Mouse (Mus musculus) kidney, embryonic 14.5 days (tissue): Measurements from ENCODE around the gene Colq. TPM values are rescaled to one million over a fixed set of nuclear protein-coding genes. Genes with fewer than 3 reads are reported as not detected.

Experiments used
- ATAC-seq: fragments of 200-750 bp; cut with Nextera tagmentation; 2 replicates; pipeline ENCODE4 v1.8.0; 2017; ENCODE audit warnings: moderate number of reproducible peaks, mild to moderate bottlenecking, moderate TSS enrichment, moderate library complexity; ENCODE audit not compliant: low FRiP score, low TSS enrichment
- H3K27ac ChIP-seq: fragments of 300-500 bp; sonication (generic); 2 replicates; pipeline ENCODE4 v1.5.1; 2014; ENCODE audit warnings: low read depth, mild to moderate bottlenecking, low read length, moderate library complexity, mixed read lengths
- H3K27me3 ChIP-seq: fragments of 300-500 bp; sonication (generic); 2 replicates; pipeline ENCODE4 v1.6.1; 2014; ENCODE audit warnings: mild to moderate bottlenecking, low read length; ENCODE audit not compliant: control insufficient read depth, insufficient read depth
- H3K36me3 ChIP-seq: fragments of 300-500 bp; sonication (generic); 2 replicates; pipeline ENCODE4 v1.6.1; 2014; ENCODE audit warnings: low read length, mixed read lengths; ENCODE audit not compliant: control insufficient read depth, insufficient read depth
- H3K4me1 ChIP-seq: fragments of 300-500 bp; sonication (generic); 2 replicates; pipeline ENCODE4 v1.6.1; 2014; ENCODE audit warnings: low read length, mixed read lengths; ENCODE audit not compliant: control insufficient read depth, insufficient read depth
- H3K4me2 ChIP-seq: fragments of 300-500 bp; sonication (generic); replicated peaks from 2 replicates; pipeline ENCODE4 v1.6.1; 2014; ENCODE audit warnings: low read depth, mild to moderate bottlenecking, low read length
- H3K4me3 ChIP-seq: fragments of 300-500 bp; sonication (generic); 2 replicates; pipeline ENCODE4 v1.5.1; 2014; ENCODE audit warnings: mild to moderate bottlenecking, low read length
- H3K9ac ChIP-seq: fragments of 300-500 bp; sonication (generic); 2 replicates; pipeline ENCODE4 v1.6.1; 2014; ENCODE audit warnings: low read depth, mild to moderate bottlenecking, low read length, moderate library complexity
- H3K9me3 ChIP-seq: fragments of 300-500 bp; sonication (generic); 2 replicates; pipeline ENCODE4 v1.6.1; 2016; ENCODE audit warnings: low read length; ENCODE audit not compliant: control insufficient read depth
- WGBS: fragments of 180-500 bp; shearing (Covaris S2); extraction: QIAGEN DNeasy Blood & Tissue Kit; methylation state at CpG from one replicate; pipeline ENCODE4 v1.1.7; 2014; 5-methylcytosine and 5-hydroxymethylcytosine counted together
- polyA plus RNA-seq: library from polyadenylated mRNA; unstranded; fragments of >200 nt; fragmentation: Nextera tagmentation; extraction: Ambion mirVana; gene quantifications from 2 replicates; pipeline ENCODE4 v1.2.1, GENCODE M21; 2014

Colq gene
- polyA plus RNA-seq, 1 experiment from 2014 or later, result 3.2 TPM

DNA sequence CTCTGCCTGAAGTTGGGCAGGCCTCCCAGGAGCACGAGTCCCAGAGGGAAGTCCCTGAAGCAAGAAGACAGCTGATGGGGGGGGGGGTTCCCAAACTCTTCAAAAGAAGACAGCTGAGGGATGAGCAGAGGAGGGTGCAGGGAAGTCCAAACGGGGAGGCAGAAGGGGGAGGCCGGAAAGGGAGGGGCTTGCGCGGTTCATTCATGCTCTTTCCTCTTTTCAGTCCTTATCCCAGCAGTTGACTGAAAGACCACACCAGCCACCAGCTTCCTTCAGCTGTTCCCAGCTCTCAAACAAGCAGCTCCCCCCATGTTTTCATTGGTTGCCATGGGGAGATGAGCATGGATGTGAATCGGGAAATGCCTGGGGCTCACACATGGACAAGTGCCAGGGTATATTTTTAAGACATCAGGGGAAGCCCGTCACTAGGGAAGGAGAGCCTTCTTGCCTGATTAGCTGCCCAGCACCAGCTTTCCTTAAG, 22.0 kb downstream of the Colq start:
- no peaks in the 10 kb centered on the region for H3K9me3 ChIP-seq
- 56% methylated on average over 7 of the region's 7 CpGs for WGBS
- H3K4me1 ChIP-seq, result peaks cover 14% of the 10 kb centered on the region

GRCm38 (mm10) chr14:31565478-31566212, 25.5 kb downstream of the Colq start:
- Histone ChIP-seq H3K9ac (no peak overlapping the region), H3K36me3 (no peaks in the 10 kb centered on the region), H3K4me1 (peaks cover 18% of the 10 kb centered on the region), H3K4me2 (no peak overlapping the region), H3K27me3 (no peaks in the 10 kb centered on the region), H3K4me3 (no peak overlapping the region), H3K27ac (peak overlapping the region; percentile 77), H3K9me3 (no peaks in the 10 kb centered on the region)
- ATAC-seq, result no peak
- WGBS, result 28% methylated on average over 9 of the region's 9 CpGs

More for the DNA sequence above, 22.0 kb downstream of the Colq start:
- Histone ChIP-seq H3K27me3 (no peaks in the 10 kb centered on the region), H3K36me3 (no peaks in the 10 kb centered on the region), H3K27ac (no peak overlapping the region), H3K9ac (no peak overlapping the region), H3K4me3 (no peak overlapping the region), H3K4me2 (no peak overlapping the region)
- no peak for ATAC-seq

GRCm38 (mm10) chr14:31564452-31565179, 26.5 kb downstream of the Colq start:
- H3K4me3 ChIP-seq, result no peak overlapping the region
- peak; percentile 85 for ATAC-seq
- no peak overlapping the region for H3K4me2 ChIP-seq
- H3K9ac ChIP-seq, result no peak overlapping the region
- H3K9me3 ChIP-seq, result no peaks in the 10 kb centered on the region
- H3K4me1 ChIP-seq, result peaks cover 20% of the 10 kb centered on the region
- peak overlapping the region; percentile 77 for H3K27ac ChIP-seq
- no peaks in the 10 kb centered on the region for H3K36me3 ChIP-seq
- no peaks in the 10 kb centered on the region for H3K27me3 ChIP-seq
- WGBS, result 2% methylated on average over 6 of the region's 6 CpGs

DNA sequence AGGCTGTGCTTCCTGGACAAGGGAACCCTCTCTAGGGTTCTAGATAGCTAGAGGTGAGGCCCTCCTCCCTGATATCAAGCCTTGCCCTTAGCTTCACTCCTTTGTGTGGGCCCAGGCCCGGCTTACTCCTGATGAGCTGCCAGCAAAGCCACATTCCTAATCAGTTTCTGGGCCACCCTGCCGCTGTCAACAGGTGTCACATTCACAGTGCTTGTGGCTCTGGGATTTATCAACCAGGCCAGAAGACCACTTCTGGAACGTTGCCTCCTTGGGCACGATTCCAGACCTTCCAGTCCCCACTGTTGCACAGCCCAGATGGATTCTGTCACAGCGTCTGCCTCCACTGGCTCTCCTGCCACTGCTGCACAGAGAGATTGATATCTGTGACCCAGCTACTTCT, 30.3 kb downstream of the Colq start:
- Histone ChIP-seq H3K27ac (0 out of 2 replicates have a peak overlapping the region, but pooled peaks have one; percentile 1), H3K9ac (no peak overlapping the region), H3K36me3 (no peaks in the 10 kb centered on the region), H3K4me1 (peaks cover 26% of the 10 kb centered on the region), H3K9me3 (no peaks in the 10 kb centered on the region), H3K27me3 (no peaks in the 10 kb centered on the region), H3K4me2 (no peak overlapping the region), H3K4me3 (no peak overlapping the region)
- WGBS, result 23% methylated on average over 5 of the region's 5 CpGs
- ATAC-seq, result no peak

- no peaks in the 10 kb centered on the region for H3K9me3 ChIP-seq
- no peak overlapping the region for H3K4me2 ChIP-seq
- no peak overlapping the region for H3K27ac ChIP-seq
- H3K9ac ChIP-seq, result no peak overlapping the region
- peaks cover 11% of the 10 kb centered on the region; the same call in 1 of the 2 replicates for H3K4me1 ChIP-seq
- no peak for ATAC-seq
- no peak overlapping the region for H3K4me3 ChIP-seq
- 39% methylated on average over 5 of the region's 5 CpGs for WGBS
- H3K27me3 ChIP-seq, result no peaks in the 10 kb centered on the region
- no peaks in the 10 kb centered on the region for H3K36me3 ChIP-seq
Measured at GRCm38 (mm10) chr14:31559216-31559615, 31.9 kb downstream of the Colq start.

DNA sequence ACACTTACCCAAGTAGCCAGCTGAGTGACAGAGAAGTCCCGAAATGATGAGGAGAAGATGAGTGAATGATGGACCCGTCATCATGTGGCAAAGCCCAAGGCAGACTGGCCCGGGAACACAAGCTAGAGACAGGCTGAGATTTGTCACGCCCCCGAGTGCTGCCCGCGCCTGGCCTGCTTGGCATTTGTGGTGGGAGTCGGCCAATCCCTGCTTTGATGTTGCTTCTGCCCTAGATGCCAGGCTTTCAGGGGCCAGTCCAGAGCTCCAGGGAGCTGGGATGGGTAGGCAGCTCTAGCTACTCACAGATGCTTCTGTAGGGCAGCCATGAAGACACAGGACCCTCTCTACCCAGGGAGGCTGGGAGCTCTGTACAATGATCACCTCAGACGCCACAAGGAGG, 33.4 kb downstream of the Colq start:
- no peak overlapping the region for H3K9ac ChIP-seq
- H3K4me1 ChIP-seq, result peaks cover 11% of the 10 kb centered on the region; the same call in 1 of the 2 replicates
- H3K27me3 ChIP-seq, result no peaks in the 10 kb centered on the region
- H3K9me3 ChIP-seq, result no peaks in the 10 kb centered on the region
- no peak overlapping the region for H3K4me3 ChIP-seq
- H3K4me2 ChIP-seq, result no peak overlapping the region
- H3K27ac ChIP-seq, result no peak overlapping the region
- WGBS, result 37% methylated on average over 9 of the region's 9 CpGs
- no peaks in the 10 kb centered on the region for H3K36me3 ChIP-seq
- ATAC-seq, result no peak

DNA sequence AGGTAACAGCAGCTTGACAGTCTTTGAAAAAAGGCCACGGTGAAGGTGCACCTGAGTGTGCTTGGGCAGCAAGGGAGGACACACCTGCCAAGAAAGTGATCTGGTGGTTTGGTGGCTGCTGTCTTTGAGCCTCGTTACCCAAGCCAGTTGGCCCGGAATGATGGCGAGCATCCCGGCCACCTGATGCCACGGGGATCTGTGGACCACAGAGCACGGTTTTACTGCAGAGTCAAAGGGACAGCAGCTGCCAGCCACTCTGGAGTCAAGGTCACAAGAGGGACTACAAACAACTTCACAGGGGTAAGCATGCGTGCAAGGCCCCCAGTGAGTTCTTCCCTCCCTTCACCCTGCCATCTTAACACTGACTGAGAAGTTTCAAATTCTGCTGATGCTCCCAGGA, 33.9 kb downstream of the Colq start:
- H3K9ac ChIP-seq, result no peak overlapping the region
- no peaks in the 10 kb centered on the region for H3K9me3 ChIP-seq
- peaks cover 11% of the 10 kb centered on the region; the same call in 1 of the 2 replicates for H3K4me1 ChIP-seq
- 50% methylated on average over 8 of the region's 8 CpGs for WGBS
- ATAC-seq, result peak; percentile 44
- H3K27me3 ChIP-seq, result no peaks in the 10 kb centered on the region
- no peaks in the 10 kb centered on the region for H3K36me3 ChIP-seq
- H3K27ac ChIP-seq, result no peak overlapping the region
- H3K4me2 ChIP-seq, result no peak overlapping the region
- H3K4me3 ChIP-seq, result no peak overlapping the region

- ATAC-seq, result no peak
- Histone ChIP-seq H3K4me3 (no peak overlapping the region), H3K4me1 (peaks cover 11% of the 10 kb centered on the region; the same call in 1 of the 2 replicates), H3K27ac (no peak overlapping the region), H3K9me3 (no peaks in the 10 kb centered on the region), H3K9ac (no peak overlapping the region), H3K36me3 (no peaks in the 10 kb centered on the region), H3K4me2 (no peak overlapping the region), H3K27me3 (no peaks in the 10 kb centered on the region)
- 83% methylated on average over 9 of the region's 9 CpGs for WGBS
Measured at GRCm38 (mm10) chr14:31556526-31557260, 34.5 kb downstream of the Colq start.
